Comparison of ENCODE assay signal across 20 mouse cellular contexts in the genomic region with DNA sequence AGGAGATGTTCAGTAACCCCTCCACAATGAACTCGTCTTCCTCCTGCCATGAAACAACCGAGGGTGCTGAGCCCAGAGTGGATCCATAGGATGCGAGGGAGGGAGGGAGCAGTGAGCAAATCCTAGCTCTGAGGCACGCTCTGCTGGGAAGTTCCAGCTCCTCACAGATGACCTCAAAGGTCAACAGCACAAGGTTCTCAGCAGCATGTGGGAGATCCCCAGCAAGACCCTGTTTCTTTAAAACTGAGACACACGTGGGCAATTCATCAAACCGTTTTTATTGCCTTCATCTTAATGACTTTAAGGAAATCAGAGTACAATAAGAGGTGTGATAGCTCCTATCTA. TPM values are rescaled to one million over a fixed set of nuclear protein-coding genes. Genes with fewer than 3 reads are reported as not detected.
A peak's percentile ranks its signal among the peaks of the same experiment; 100 is the strongest.
DNase-seq lines count a peak whose midpoint lies in the region; ATAC-seq and TF ChIP-seq lines count a peak whose summit lies in the region.
"Had no signal": no experiment of that assay in that cellular context is flagged by ENCODE, and none has a peak within 500 bp of the region (broad histone marks: within the 10 kb centered on the region; RNA-seq: fewer than 3 reads in every experiment).

No protein-coding gene starts in this region.

- H3K4me1 ChIP-seq in heart, embryonic 10.5 days = peaks cover 20% of the 10 kb centered on the region
- H3K4me1 ChIP-seq in lung, embryonic 15.5 days = peaks cover 36% of the 10 kb centered on the region
- peaks cover 44% of the 10 kb centered on the region for H3K4me1 ChIP-seq in bone marrow macrophage, adult 2 months (ENCODE audit: control insufficient read depth, insufficient read depth, low read length)
- peaks cover 42% of the 10 kb centered on the region for H3K4me1 ChIP-seq in limb, embryonic 15.5 days
- H3K4me1 ChIP-seq: midbrain, embryonic 12.5 days had no signal

- no peak overlapping the region for H3K4me3 ChIP-seq in heart, embryonic 10.5 days
- H3K4me3 ChIP-seq in lung, embryonic 15.5 days = no peak overlapping the region
- no peak overlapping the region for H3K4me3 ChIP-seq in bone marrow macrophage, adult 2 months (ENCODE audit: insufficient read depth, low read length)
- H3K4me3 ChIP-seq in limb, embryonic 15.5 days = no peak overlapping the region
- H3K4me3 ChIP-seq: embryonic facial prominence, embryonic 13.5 days; forebrain, embryonic 10.5 days; midbrain, embryonic 12.5 days had no signal

- no peak for DNase-seq in heart, embryonic 10.5 days (ENCODE audit: low spot score)
- DNase-seq in heart, adult 11 months = no peak
- DNase-seq in lung, postnatal 4 days = no peak
- DNase-seq in spleen, postnatal 14 days (ENCODE audit: low spot score in 2 of 2) = no peak
- DNase-seq: adrenal gland, postnatal 36 days; cerebellum, adult 8-10 months; forebrain, postnatal 0 days; heart, postnatal 4 days; liver; right cerebral cortex, postnatal 14 days; spleen, adult 18-20 months; thymus, adult 2 months had no signal

- no peak for TF ChIP-seq POLR2A in bone marrow macrophage, adult 2 months (IDR thresholded peaks at IDR 0.05; ENCODE audit: borderline replicate concordance, low read depth, low read length)

- TF ChIP-seq CTCF in bone marrow macrophage, adult 2 months (IDR thresholded peaks at IDR 0.05; ENCODE audit: low read depth, low read length) = no peak

- WGBS in heart, embryonic 10.5 days = 52% methylated on average over 6 of the region's 6 CpGs
- 45% methylated on average over 6 of the region's 6 CpGs for WGBS in lung, embryonic 15.5 days
- WGBS in limb, embryonic 15.5 days = 35% methylated on average over 6 of the region's 6 CpGs

- H3K9me3 ChIP-seq in heart, embryonic 10.5 days = no peaks in the 10 kb centered on the region
- no peaks in the 10 kb centered on the region for H3K9me3 ChIP-seq in lung, embryonic 15.5 days
- H3K9me3 ChIP-seq in limb, embryonic 15.5 days = no peaks in the 10 kb centered on the region
- H3K9me3 ChIP-seq: embryonic facial prominence, embryonic 13.5 days; forebrain, embryonic 10.5 days; midbrain, embryonic 12.5 days had no signal

- no peaks in the 10 kb centered on the region for H3K27me3 ChIP-seq in heart, embryonic 10.5 days (ENCODE audit: insufficient read depth, poor library complexity, severe bottlenecking)
- no peaks in the 10 kb centered on the region for H3K27me3 ChIP-seq in lung, embryonic 15.5 days
- H3K27me3 ChIP-seq in limb, embryonic 15.5 days = no peaks in the 10 kb centered on the region
- H3K27me3 ChIP-seq: embryonic facial prominence, embryonic 13.5 days; midbrain, embryonic 12.5 days had no signal

- peak overlapping the region; percentile 48; the same call in 1 of the 2 replicates for H3K27ac ChIP-seq in heart, embryonic 10.5 days
- H3K27ac ChIP-seq in lung, embryonic 15.5 days = peak overlapping the region; percentile 84
- peak overlapping the region; percentile 94 for H3K27ac ChIP-seq in bone marrow macrophage, adult 2 months (ENCODE audit: insufficient read depth, low read depth, low read length)
- peak overlapping the region; percentile 79 for H3K27ac ChIP-seq in limb, embryonic 15.5 days
- H3K27ac ChIP-seq: forebrain, embryonic 10.5 days; midbrain, embryonic 12.5 days had no signal

- no peak for ATAC-seq in lung, embryonic 15.5 days (ENCODE audit: borderline replicate concordance, extremely low read depth, low FRiP score, low TSS enrichment)
- ATAC-seq in limb, embryonic 15.5 days (ENCODE audit: insufficient number of reproducible peaks, low FRiP score, low TSS enrichment, low read depth) = no peak
- ATAC-seq: forebrain, postnatal 0 days; hindbrain, embryonic 16.5 days; intestine, postnatal 0 days had no signal

- H3K36me3 ChIP-seq in heart, embryonic 10.5 days = no peaks in the 10 kb centered on the region
- H3K36me3 ChIP-seq in lung, embryonic 15.5 days = no peaks in the 10 kb centered on the region
- 0 out of 2 replicates have a peak, but pooled peaks cover 4% of the 10 kb centered on the region for H3K36me3 ChIP-seq in limb, embryonic 15.5 days
- H3K36me3 ChIP-seq: embryonic facial prominence, embryonic 13.5 days had no signal

- H3K4me2 ChIP-seq in lung, embryonic 15.5 days = no peak overlapping the region
- H3K4me2 ChIP-seq in limb, embryonic 15.5 days = no peak overlapping the region
- H3K4me2 ChIP-seq: embryonic facial prominence, embryonic 13.5 days; midbrain, embryonic 12.5 days had no signal

- no peak overlapping the region for H3K9ac ChIP-seq in lung, embryonic 15.5 days
- H3K9ac ChIP-seq in limb, embryonic 15.5 days = no peak overlapping the region
- H3K9ac ChIP-seq: embryonic facial prominence, embryonic 13.5 days; forebrain, postnatal 0 days; midbrain, embryonic 12.5 days had no signal

RNA-seq across cellular contexts. Expression of gene Rassf2, which starts 22.6 kb away (rescaled TPM):
- polyA plus RNA-seq in heart, embryonic 10.5 days (2016; fragmentation: Nextera tagmentation; extraction: Ambion mirVana) = 4.7 TPM in 2 replicates
- 11.9 and 13.5 TPM in 2 replicates for polyA plus RNA-seq in lung, embryonic 15.5 days (2015; fragmentation: Nextera tagmentation; extraction: Ambion mirVana)
- polyA plus RNA-seq in bone marrow macrophage, adult 2 months (2012; ENCODE audit: insufficient read depth, insufficient read length, missing spikeins) = 136 and 155 TPM in 2 replicates
- polyA plus RNA-seq in limb, embryonic 15.5 days (2015; fragmentation: Nextera tagmentation; extraction: Ambion mirVana) = 16.2 and 18.4 TPM in 2 replicates

RNA-seq across cellular contexts. Expression of gene Prnd, which starts 56.8 kb away (rescaled TPM):
- polyA plus RNA-seq in heart, embryonic 10.5 days (2016; fragmentation: Nextera tagmentation; extraction: Ambion mirVana) = 3.1 and 4.6 TPM in 2 replicates
- 44.2 and 44.8 TPM in 2 replicates for polyA plus RNA-seq in lung, embryonic 15.5 days (2015; fragmentation: Nextera tagmentation; extraction: Ambion mirVana)
- not detected in 2 replicates for polyA plus RNA-seq in bone marrow macrophage, adult 2 months (2012; ENCODE audit: insufficient read depth, insufficient read length, missing spikeins)
- 49.7 and 54.0 TPM in 2 replicates for polyA plus RNA-seq in limb, embryonic 15.5 days (2015; fragmentation: Nextera tagmentation; extraction: Ambion mirVana)
